Mouse (Mus musculus) liver, adult (tissue): ENCODE results near the gene Spsb3.

ENCODE experiments used
- GATA4 ChIP-seq: IDR thresholded peaks from 2 replicates; pipeline ENCODE4 v1.6.1; 2014; ENCODE audit warnings: mild to moderate bottlenecking, low read length; ENCODE audit not compliant: insufficient replicate concordance

Gene Spsb3

GRCm38 (mm10) chr17:24886134-24886931, at the start of gene Spsb3, which contains the start of gene Nubp2:
Gene Spsb3 (plus strand): TSS chr17:24886643.
Gene Nubp2 (minus strand): TSS chr17:24886349.
- TF ChIP-seq GATA4, result no peak; the same call in 1 of the 2 replicates

- no peak for TF ChIP-seq GATA4
Measured at GRCm38 (mm10) chr17:24839842-24840241, 46.6 kb upstream of the Spsb3 start, which contains the start of gene Hagh. Gene Hagh (plus strand): TSS chr17:24840143.

GRCm38 (mm10) chr17:24840341-24840740, 46.1 kb upstream of the Spsb3 start:
- no peak for TF ChIP-seq GATA4

GRCm38 (mm10) chr17:24841133-24841532, 45.3 kb upstream of the Spsb3 start:
- no peak for TF ChIP-seq GATA4

GRCm38 (mm10) chr17:24842631-24843030, 43.8 kb upstream of the Spsb3 start:
- no peak for TF ChIP-seq GATA4

GRCm38 (mm10) chr17:24844525-24844924, 41.9 kb upstream of the Spsb3 start:
- no peak for TF ChIP-seq GATA4

- TF ChIP-seq GATA4, result peak; percentile 75; the same call in 1 of the 2 replicates
Measured at GRCm38 (mm10) chr17:24847386-24847785, 39.1 kb upstream of the Spsb3 start.

- TF ChIP-seq GATA4, result no peak
Measured at GRCm38 (mm10) chr17:24848600-24849031, 37.8 kb upstream of the Spsb3 start.

- TF ChIP-seq GATA4, result no peak
Measured at GRCm38 (mm10) chr17:24849733-24850064, 36.7 kb upstream of the Spsb3 start.

GRCm38 (mm10) chr17:24850065-24850772, 36.2 kb upstream of the Spsb3 start, which contains the start of gene Fahd1:
Gene Fahd1 (minus strand): TSS chr17:24850364.
- TF ChIP-seq GATA4, result peak; percentile 63; the same call in 1 of the 2 replicates

GRCm38 (mm10) chr17:24850773-24851127, 35.7 kb upstream of the Spsb3 start:
- TF ChIP-seq GATA4, result no peak

- TF ChIP-seq GATA4, result no peak
Measured at GRCm38 (mm10) chr17:24851381-24852125, 34.9 kb upstream of the Spsb3 start.

GRCm38 (mm10) chr17:24855838-24856464, 30.5 kb upstream of the Spsb3 start:
- no peak for TF ChIP-seq GATA4

- no peak for TF ChIP-seq GATA4
Measured at GRCm38 (mm10) chr17:24856589-24856988, 29.9 kb upstream of the Spsb3 start.

GRCm38 (mm10) chr17:24857831-24858470, 28.5 kb upstream of the Spsb3 start:
- no peak for TF ChIP-seq GATA4

- TF ChIP-seq GATA4, result no peak
Measured at GRCm38 (mm10) chr17:24858967-24859366, 27.5 kb upstream of the Spsb3 start.
